Mouse (Mus musculus): ENCODE results near the gene Glod4. TPM values are rescaled to one million over a fixed set of nuclear protein-coding genes. Genes with fewer than 3 reads are reported as not detected.

The Glod4 gene
- polyA plus RNA-seq, 1 experiment from 2014 or later = 85.9 TPM

DNA sequence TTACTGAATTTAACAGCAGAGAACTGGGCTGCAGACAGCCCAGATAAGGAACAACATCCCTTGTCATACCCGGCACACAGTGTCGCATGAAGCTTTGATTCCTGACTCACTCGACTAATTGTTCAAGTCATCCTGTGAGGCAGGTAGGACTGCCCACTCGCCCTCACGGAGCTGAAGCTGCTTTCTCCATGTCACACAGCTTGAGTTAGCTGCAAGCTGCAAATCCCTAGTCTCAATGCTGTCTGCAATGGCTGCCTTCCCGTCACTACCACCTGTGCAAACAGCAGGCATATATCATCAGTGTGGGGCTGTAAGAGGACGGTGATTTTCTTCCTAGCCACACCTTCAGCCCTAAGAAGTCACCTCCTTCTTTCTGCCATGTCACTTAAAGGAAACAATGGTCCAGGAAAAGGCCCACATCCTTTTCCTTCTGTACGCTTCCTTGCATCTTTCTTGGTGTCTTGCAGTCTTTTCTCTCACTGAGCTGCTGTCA lies 46.5 kb downstream of the Glod4 start:
- H3K4me2 ChIP-seq (replicated peaks; ENCODE audit: low read depth, low read length) = no peak overlapping the region
- DNase-seq (ENCODE audit: low spot score) = no peak
- no peak for TF ChIP-seq EP300 (IDR thresholded peaks at IDR 0.05)
- TF ChIP-seq CTCF (IDR thresholded peaks at IDR 0.05) = no peak

DNA sequence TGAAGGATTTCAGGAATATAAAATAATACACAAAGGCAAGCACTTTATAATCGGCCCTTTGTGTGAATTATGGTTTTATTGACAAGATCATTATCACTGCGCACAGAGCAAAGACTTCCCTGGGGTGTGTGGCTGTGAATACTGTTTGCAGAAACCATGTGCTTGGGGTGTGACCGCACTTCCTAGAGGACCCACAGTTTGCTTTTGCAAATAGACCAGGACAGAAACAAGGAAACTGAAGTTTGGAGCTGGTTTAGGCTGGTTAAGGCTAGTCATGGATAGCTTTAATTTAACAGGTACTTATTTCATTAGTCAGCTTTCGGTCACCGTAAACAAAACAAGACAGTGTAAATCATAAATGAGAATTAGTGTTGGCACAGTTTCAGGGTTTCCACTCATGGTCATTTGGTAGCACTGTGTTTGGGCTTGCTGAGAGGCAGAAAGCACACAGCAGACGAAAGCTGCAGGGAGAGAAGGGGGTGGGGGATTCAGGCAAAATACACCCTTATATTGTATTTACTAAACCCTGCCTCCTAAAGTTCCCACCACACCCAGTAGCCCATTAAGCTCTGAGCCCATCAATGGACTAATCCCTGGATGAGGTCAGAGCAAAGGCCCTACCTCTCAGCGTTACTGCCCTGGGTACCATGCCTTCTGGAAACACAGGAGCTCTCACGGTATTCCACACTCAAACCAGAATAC lies 47.1 kb downstream of the Glod4 start:
- Histone ChIP-seq H3K9me3 (ENCODE audit: low read length) (no peaks in the 10 kb centered on the region), H3K27ac (ENCODE audit: low read length) (no peak overlapping the region), H3K4me3 (ENCODE audit: low read depth, low read length) (no peak overlapping the region), H3K9ac (replicated peaks; ENCODE audit: low read depth) (no peak overlapping the region), H3K36me3 (ENCODE audit: insufficient read depth, low read length) (no peaks in the 10 kb centered on the region), H3K4me1 (ENCODE audit: insufficient read depth, low read depth, low read length) (peaks cover 3% of the 10 kb centered on the region; the same call in 1 of the 2 replicates), H3K4me2 (replicated peaks; ENCODE audit: low read depth, low read length) (no peak overlapping the region), H3K27me3 (replicated peaks; ENCODE audit: insufficient read depth, low read length) (no peaks in the 10 kb centered on the region)
- TF ChIP-seq EP300 (IDR thresholded peaks at IDR 0.05) (no peak), CTCF (IDR thresholded peaks at IDR 0.05) (no peak)
- DNase-seq (ENCODE audit: low spot score) = no peak
- no peak for ATAC-seq
- 42% methylated on average over 8 of the region's 8 CpGs for WGBS

More for the DNA sequence above, 46.5 kb downstream of the Glod4 start:
- WGBS = 37% methylated on average over 8 of the region's 8 CpGs
- H3K27ac ChIP-seq (ENCODE audit: low read length) = no peak overlapping the region
- H3K4me3 ChIP-seq (ENCODE audit: low read depth, low read length) = no peak overlapping the region
- H3K36me3 ChIP-seq (ENCODE audit: insufficient read depth, low read length) = no peaks in the 10 kb centered on the region
- H3K27me3 ChIP-seq (replicated peaks; ENCODE audit: insufficient read depth, low read length) = no peaks in the 10 kb centered on the region
- no peaks in the 10 kb centered on the region for H3K9me3 ChIP-seq (ENCODE audit: low read length)
- no peak for ATAC-seq
- no peak overlapping the region for H3K9ac ChIP-seq (replicated peaks; ENCODE audit: low read depth)
- peaks cover 3% of the 10 kb centered on the region; the same call in 1 of the 2 replicates for H3K4me1 ChIP-seq (ENCODE audit: insufficient read depth, low read depth, low read length)

DNA sequence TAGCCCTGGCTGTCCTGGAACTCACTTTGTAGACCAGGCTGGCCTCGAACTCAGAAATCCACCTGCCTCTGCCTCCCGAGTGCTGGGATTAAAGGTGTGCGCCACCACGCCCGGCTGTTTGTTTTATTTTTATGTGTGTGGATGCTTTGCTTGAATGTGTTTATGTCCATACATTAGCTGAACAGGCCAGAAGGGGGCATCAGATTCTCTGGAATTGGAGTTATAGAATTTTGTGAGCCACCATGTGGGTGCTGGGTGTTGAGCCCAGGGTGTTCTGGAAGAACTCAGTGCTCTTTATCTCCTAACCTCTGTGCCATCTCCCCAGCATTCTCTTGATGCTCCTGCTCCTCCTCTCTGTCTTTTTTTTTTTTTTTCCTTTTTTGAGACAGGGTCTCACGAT lies 56.6 kb downstream of the Glod4 start:
- no peak for DNase-seq (ENCODE audit: low spot score)
- H3K4me1 ChIP-seq (ENCODE audit: insufficient read depth, low read depth, low read length) = no peaks in the 10 kb centered on the region
- H3K4me2 ChIP-seq (replicated peaks; ENCODE audit: low read depth, low read length) = no peak overlapping the region
- 79% methylated on average over 6 of the region's 6 CpGs for WGBS
- TF ChIP-seq CTCF (IDR thresholded peaks at IDR 0.05) (peak; percentile 21; the same call in 1 of the 2 replicates), EP300 (IDR thresholded peaks at IDR 0.05) (no peak)
- no peak for ATAC-seq
- no peaks in the 10 kb centered on the region for H3K9me3 ChIP-seq (ENCODE audit: low read length)
- H3K27me3 ChIP-seq (replicated peaks; ENCODE audit: insufficient read depth, low read length) = no peaks in the 10 kb centered on the region
- no peaks in the 10 kb centered on the region for H3K36me3 ChIP-seq (ENCODE audit: insufficient read depth, low read length)
- no peak overlapping the region for H3K27ac ChIP-seq (ENCODE audit: low read length)
- no peak overlapping the region for H3K4me3 ChIP-seq (ENCODE audit: low read depth, low read length)
- H3K9ac ChIP-seq (replicated peaks; ENCODE audit: low read depth) = no peak overlapping the region

DNA sequence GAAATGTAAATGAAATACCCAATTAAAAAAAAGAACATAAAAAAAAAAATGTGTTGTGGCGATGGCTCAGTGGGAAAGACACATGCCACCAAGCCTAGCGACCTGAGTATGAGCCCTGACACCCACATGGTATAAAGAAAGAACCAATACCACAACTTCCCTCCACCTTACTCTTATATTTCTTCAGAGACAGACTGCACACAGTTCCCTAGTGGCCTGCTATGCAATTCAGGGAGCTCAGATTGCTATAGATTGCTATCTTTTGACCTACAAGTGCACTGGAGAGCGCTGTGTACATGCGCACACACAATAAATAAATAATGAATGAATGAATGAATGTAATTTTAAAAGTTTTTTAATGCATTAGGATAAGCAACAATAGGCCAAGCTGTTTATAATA lies 59.8 kb downstream of the Glod4 start:
- Histone ChIP-seq H3K27me3 (replicated peaks; ENCODE audit: insufficient read depth, low read length) (no peaks in the 10 kb centered on the region), H3K9me3 (ENCODE audit: low read length) (no peaks in the 10 kb centered on the region), H3K27ac (ENCODE audit: low read length) (no peak overlapping the region), H3K4me1 (ENCODE audit: insufficient read depth, low read depth, low read length) (no peaks in the 10 kb centered on the region; the same call in 1 of the 2 replicates), H3K36me3 (ENCODE audit: insufficient read depth, low read length) (no peaks in the 10 kb centered on the region), H3K9ac (replicated peaks; ENCODE audit: low read depth) (no peak overlapping the region), H3K4me3 (ENCODE audit: low read depth, low read length) (no peak overlapping the region), H3K4me2 (replicated peaks; ENCODE audit: low read depth, low read length) (no peak overlapping the region)
- ATAC-seq (peak; percentile 39), DNase-seq (ENCODE audit: low spot score) (peak; percentile 36)
- WGBS = 63% methylated on average over 4 of the region's 4 CpGs
- TF ChIP-seq CTCF (IDR thresholded peaks at IDR 0.05) (peak; percentile 14; the same call in 1 of the 2 replicates), EP300 (IDR thresholded peaks at IDR 0.05) (peak; percentile 66)

DNA sequence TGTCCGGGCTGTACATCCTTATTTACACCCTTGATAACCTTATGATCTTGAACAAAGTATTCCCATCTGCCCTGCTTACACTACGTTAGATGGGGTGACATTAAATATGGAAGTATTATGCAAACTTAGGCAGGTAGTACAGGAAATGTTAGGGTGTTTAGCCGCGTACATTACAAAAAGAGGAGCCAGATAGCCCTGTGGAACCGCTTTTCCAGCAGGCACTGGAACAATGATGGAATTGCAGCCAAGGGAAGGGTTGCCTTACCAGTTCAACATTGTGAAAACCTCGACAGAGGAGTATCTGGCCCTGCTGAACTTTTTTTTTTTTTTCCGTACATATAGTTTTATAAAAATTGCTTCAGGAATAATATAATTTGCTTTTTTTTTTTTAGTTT lies 63.4 kb downstream of the Glod4 start:
- no peak for TF ChIP-seq CTCF (IDR thresholded peaks at IDR 0.05)
- no peak for TF ChIP-seq EP300 (IDR thresholded peaks at IDR 0.05)

DNA sequence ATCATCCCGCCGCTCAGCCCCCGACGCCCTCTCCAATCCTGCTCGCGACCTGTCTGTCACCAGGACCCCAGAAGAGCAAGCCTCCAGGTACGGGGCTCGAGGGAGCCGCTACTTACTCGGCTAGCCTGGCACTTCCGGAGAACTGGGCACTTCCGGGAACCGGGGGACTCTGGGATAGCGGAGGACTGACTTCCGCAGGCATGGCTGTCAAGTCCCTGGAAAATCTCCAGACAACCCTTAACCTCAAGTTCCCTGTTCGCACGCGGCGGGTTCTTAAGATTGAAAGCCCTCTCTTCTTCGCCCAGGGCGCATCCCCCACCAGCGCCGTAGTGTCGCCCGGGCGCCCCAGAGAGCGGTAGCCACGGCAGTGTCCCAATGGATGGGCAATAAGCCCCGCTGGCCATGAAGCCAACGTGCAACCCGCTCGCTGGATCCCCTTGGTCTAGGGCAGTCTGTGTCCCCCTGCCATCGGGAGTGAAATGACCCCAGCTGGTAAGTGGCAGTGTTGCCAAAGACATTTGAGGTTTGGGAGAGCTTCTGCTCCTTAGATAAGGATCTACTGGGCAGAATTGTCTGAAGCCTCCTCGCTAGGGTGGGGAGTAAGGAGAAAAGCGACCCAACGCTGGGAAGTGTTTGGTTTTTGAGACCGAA lies 63.9 kb downstream of the Glod4 start, which contains the start of the genes Vps53 and Fam57a:
Gene Vps53 (minus strand): TSS at position 153 of the 651 bp plus-strand sequence.
Gene Fam57a (plus strand): TSS at position 177 of the 651 bp plus-strand sequence.
- peak within 1 kb of the TSS; percentile 74 for H3K4me2 ChIP-seq (replicated peaks; ENCODE audit: low read depth, low read length)
- peak within 1 kb of the TSS; percentile 62 for H3K27ac ChIP-seq (ENCODE audit: low read length)
- H3K9me3 ChIP-seq (ENCODE audit: low read length) = no peaks in the 10 kb centered on the region
- H3K27me3 ChIP-seq (replicated peaks; ENCODE audit: insufficient read depth, low read length) = no peaks in the 10 kb centered on the region
- H3K9ac ChIP-seq (replicated peaks; ENCODE audit: low read depth) = peak within 1 kb of the TSS; percentile 58
- no peaks in the 10 kb centered on the region for H3K36me3 ChIP-seq (ENCODE audit: insufficient read depth, low read length)
- under 1% methylated on average over 37 of the region's 37 CpGs for whole genome bisulfite sequencing
- peak within 1 kb of the TSS; percentile 64 for H3K4me3 ChIP-seq (ENCODE audit: low read depth, low read length)
- TF ChIP-seq EP300 (IDR thresholded peaks at IDR 0.05) = no peak
- TF ChIP-seq CTCF (IDR thresholded peaks at IDR 0.05) = no peak
- DNase-seq (ENCODE audit: low spot score) (peak; percentile 93), ATAC-seq (peak; percentile 91)
- no peaks in the 10 kb centered on the region; the same call in 1 of the 2 replicates for H3K4me1 ChIP-seq (ENCODE audit: insufficient read depth, low read depth, low read length)

More for the DNA sequence above, 63.4 kb downstream of the Glod4 start:
- no peak for ATAC-seq
- Histone ChIP-seq H3K4me2 (replicated peaks; ENCODE audit: low read depth, low read length) (peak overlapping the region; percentile 74), H3K27me3 (replicated peaks; ENCODE audit: insufficient read depth, low read length) (no peaks in the 10 kb centered on the region), H3K4me3 (ENCODE audit: low read depth, low read length) (peak overlapping the region; percentile 64), H3K27ac (ENCODE audit: low read length) (peak overlapping the region; percentile 16; the same call in 1 of the 2 replicates), H3K9me3 (ENCODE audit: low read length) (no peaks in the 10 kb centered on the region), H3K9ac (replicated peaks; ENCODE audit: low read depth) (peak overlapping the region; percentile 58; the same call in 1 of the 2 replicates), H3K36me3 (ENCODE audit: insufficient read depth, low read length) (no peaks in the 10 kb centered on the region), H3K4me1 (ENCODE audit: insufficient read depth, low read depth, low read length) (no peaks in the 10 kb centered on the region; the same call in 1 of the 2 replicates)
- no peak for DNase-seq (ENCODE audit: low spot score)
- 11% methylated on average over 7 of the region's 7 CpGs for WGBS
